Mouse (Mus musculus) c-Kit-negative CD71-positive TER-119-positive erythroid progenitor cells, embryonic 14.5 days (primary cell): ENCODE measurements around the gene Slc26a6.

Experiments used
- DNase-seq: peaks from one replicate; pipeline ENCODE4 v3.0.0-alpha.2; 2013; ENCODE audit warnings: low read depth, low spot score

The Slc26a6 gene

DNA sequence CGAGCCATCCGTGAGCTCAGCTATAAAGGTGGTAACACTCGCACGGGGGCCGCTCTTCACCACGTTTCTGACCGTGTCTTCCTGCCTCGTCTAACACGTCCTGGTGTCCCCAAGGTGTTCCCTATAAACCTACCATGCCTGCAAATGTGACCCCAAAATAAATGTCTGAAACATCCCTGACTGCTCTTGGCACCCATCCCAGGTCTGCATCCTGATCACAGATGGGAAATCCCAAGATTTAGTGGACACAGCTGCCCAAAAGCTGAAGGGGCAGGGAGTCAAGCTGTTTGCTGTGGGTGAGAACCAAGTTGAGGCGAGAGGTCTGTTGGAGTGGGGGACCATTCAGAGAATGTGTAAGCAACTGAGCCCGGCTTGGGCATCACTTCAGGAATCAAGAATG is 102.2 kb downstream of the Slc26a6 start:
- DNase-seq, result no peak

DNA sequence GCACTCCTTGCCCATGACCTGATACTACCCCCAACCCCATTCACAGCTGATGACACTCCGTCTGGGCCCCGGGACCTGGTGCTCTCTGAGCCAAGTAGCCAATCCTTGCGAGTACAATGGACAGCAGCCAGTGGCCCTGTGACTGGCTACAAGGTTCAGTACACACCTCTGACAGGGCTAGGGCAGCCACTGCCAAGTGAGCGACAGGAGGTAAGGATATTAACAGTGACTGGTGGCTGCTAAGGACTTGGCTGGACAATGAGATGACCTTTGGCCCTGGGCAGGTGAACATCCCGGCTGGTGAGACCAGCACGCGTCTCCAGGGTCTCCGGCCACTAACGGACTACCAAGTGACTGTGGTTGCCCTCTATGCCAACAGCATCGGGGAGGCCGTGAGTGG is 102.8 kb downstream of the Slc26a6 start:
- no peak for DNase-seq
